Comparison of ENCODE assay signal across 8 mouse cellular contexts in the genomic region with DNA sequence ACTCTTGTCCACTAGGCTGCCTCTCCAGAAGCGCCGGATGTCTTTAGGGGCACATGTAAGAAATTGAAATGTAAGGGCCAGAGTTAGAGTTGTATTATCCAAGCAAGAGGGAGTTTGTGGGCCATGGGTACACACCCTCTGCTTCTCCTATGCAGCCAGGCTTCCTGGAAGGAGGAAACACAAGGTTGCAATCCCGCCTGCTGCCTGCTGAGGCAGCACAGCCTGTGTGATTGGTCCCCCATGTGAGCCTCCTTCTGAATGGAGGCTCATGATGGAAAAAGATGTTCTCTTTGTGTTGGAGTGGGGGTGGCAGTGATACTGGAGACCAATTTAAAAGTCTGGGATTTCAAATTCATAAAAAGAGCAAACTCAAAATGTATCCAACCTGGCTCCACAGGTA. TPM values are rescaled to one million over a fixed set of nuclear protein-coding genes. Genes with fewer than 3 reads are reported as not detected.
A peak's percentile ranks its signal among the peaks of the same experiment; 100 is the strongest.
DNase-seq lines count a peak whose midpoint lies in the region; ATAC-seq lines count a peak whose summit lies in the region.

No protein-coding gene starts in this region.

- peaks cover 13% of the 10 kb centered on the region for H3K4me1 ChIP-seq in midbrain, embryonic 10.5 days
- H3K4me1 ChIP-seq in midbrain, embryonic 13.5 days (replicated peaks): no peaks in the 10 kb centered on the region

- no peaks in the 10 kb centered on the region for H3K36me3 ChIP-seq in midbrain, embryonic 10.5 days
- no peaks in the 10 kb centered on the region for H3K36me3 ChIP-seq in midbrain, embryonic 13.5 days

- peak; percentile 44 to 46 for DNase-seq in cerebellum, postnatal 10 days
- DNase-seq in midbrain, embryonic 10.5 days (ENCODE audit: low spot score): peak; percentile 53
- DNase-seq in heart, postnatal 4 days: peak; percentile 60
- DNase-seq in retina, embryonic 14.5 days (ENCODE audit: low spot score): peak; percentile 56
- no peak for DNase-seq in urinary bladder, postnatal 14 days (ENCODE audit: low spot score)
- no peak for DNase-seq in thymus, postnatal 25 days

- H3K4me2 ChIP-seq in midbrain, embryonic 13.5 days (replicated peaks): no peak overlapping the region

- no peak overlapping the region for H3K4me3 ChIP-seq in midbrain, embryonic 10.5 days
- no peak overlapping the region for H3K4me3 ChIP-seq in midbrain, embryonic 13.5 days (replicated peaks)

- H3K27ac ChIP-seq in midbrain, embryonic 10.5 days (replicated peaks): no peak overlapping the region
- no peak overlapping the region for H3K27ac ChIP-seq in midbrain, embryonic 13.5 days

- H3K9ac ChIP-seq in midbrain, embryonic 13.5 days (replicated peaks): no peak overlapping the region

- no peak for ATAC-seq in cerebellum, adult (ENCODE audit: insufficient number of reproducible peaks, low FRiP score, low TSS enrichment)
- no peak; the same call in 1 of the 2 replicates for ATAC-seq in midbrain, embryonic 13.5 days

- no peaks in the 10 kb centered on the region for H3K27me3 ChIP-seq in midbrain, embryonic 10.5 days (ENCODE audit: low read depth, poor library complexity, severe bottlenecking)
- no peaks in the 10 kb centered on the region for H3K27me3 ChIP-seq in midbrain, embryonic 13.5 days

- no peaks in the 10 kb centered on the region for H3K9me3 ChIP-seq in midbrain, embryonic 10.5 days (replicated peaks)
- no peaks in the 10 kb centered on the region for H3K9me3 ChIP-seq in midbrain, embryonic 13.5 days

- WGBS in midbrain, embryonic 10.5 days: 69% methylated on average over 3 of the region's 3 CpGs
- WGBS in midbrain, embryonic 13.5 days: 72% methylated on average over 3 of the region's 3 CpGs

RNA-seq across cellular contexts. Expression of gene Ccn1, which starts 22.0 kb away (rescaled TPM):
- polyA plus RNA-seq in midbrain, embryonic 10.5 days (2016; fragmentation: Nextera tagmentation; extraction: Ambion mirVana): 32.5 and 36.2 TPM in 2 replicates
- 8.5 and 10.2 TPM in 2 replicates for polyA plus RNA-seq in midbrain, embryonic 13.5 days (2015; fragmentation: Nextera tagmentation; extraction: Ambion mirVana)
- total RNA-seq in heart, postnatal 4 days (2021): 10 to 100 TPM; 50.7 to 73.3 TPM

RNA-seq across cellular contexts. Expression of gene Znhit6, which starts 51.8 kb away (rescaled TPM):
- 42.1 and 46.4 TPM in 2 replicates for polyA plus RNA-seq in midbrain, embryonic 10.5 days (2016; fragmentation: Nextera tagmentation; extraction: Ambion mirVana)
- polyA plus RNA-seq in midbrain, embryonic 13.5 days (2015; fragmentation: Nextera tagmentation; extraction: Ambion mirVana): 38.2 TPM in 2 replicates
- total RNA-seq in heart, postnatal 4 days (2021): 10 to 100 TPM; 14.9 to 15.2 TPM

Comparison
In these comparisons a context has a peak if more than half of its experiments do, and no peak if none do; other contexts are left out.
1. DNase-seq: peak in cerebellum, postnatal 10 days (2 of 2), midbrain, embryonic 10.5 days (single experiment), heart, postnatal 4 days (single experiment) and retina, embryonic 14.5 days (single experiment); none in urinary bladder, postnatal 14 days (single experiment) and thymus, postnatal 25 days (single experiment).